Mouse (Mus musculus) ES-CJ7 (cell line): ENCODE data around the gene Hist1h2bg.

ENCODE experiments used
- DNase-seq: peaks from one replicate; pipeline ENCODE4 v3.0.0; 2011; ENCODE audit warnings: low read depth, low spot score

The Hist1h2bg gene

DNA sequence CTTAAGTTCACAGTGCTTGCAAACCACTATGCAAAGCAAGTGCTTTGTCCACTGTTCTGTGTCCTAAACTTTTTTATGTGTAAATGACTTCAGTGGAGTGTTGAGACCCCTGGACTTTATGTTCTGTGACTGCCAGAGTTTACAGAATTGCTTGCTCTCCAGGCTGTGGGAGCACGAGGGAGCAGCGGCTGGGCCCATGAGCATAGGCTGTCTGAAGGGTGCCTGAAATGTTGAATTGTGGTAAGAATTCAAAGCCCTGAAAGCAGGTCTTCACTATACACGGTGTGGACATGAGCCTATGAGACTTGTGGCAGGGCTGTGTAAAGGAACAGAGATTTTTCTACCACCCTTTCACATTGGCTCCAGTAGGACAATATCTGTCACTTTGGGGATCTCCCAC is 40.4 kb downstream of the Hist1h2bg start:
- DNase-seq, result no peak

GRCm38 (mm10) chr13:23620056-23620732 is 49.0 kb downstream of the Hist1h2bg start:
- no peak for DNase-seq

DNA sequence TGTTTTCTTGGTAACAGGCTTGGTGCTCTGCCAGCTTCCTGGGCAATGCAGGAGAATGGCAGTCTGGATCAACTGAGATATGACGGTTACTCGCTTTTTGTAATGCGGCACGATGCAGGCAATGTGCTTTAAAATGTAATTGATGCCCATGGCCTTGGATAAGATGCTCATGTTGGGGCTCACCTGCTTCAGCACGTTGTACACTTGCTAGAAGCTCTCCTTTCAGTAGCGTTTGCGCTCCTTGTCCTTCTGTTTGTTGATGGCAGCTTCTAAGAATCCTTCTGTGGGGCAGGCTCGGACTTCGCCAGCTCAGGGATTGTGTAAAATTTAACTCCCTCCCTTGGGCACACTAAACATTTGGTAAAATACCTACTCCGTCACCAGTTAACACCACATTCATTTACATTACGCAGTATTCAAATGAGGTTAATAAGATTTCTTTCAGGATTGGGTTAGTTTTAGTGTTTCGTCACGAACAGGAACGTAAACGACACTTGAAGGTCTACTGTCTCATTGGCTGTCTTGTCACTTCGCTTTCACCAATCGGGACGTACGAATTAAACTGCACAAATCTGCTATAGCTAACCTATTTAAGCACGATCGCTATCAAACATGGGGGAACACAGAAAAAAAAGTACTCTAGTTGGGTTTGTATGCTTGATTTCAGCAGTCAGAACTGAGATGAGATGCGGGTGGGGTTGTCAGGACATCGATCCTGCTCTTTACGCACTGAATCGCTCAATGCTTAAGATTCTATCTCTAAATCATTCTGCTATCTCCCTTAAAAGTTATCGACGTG is 49.7 kb downstream of the Hist1h2bg start, which contains the start of gene Hist1h2be:
Gene Hist1h2be (minus strand): TSS at position 392 of the 799 bp plus-strand sequence.
- DNase-seq, result peak; percentile 97
